Mouse (Mus musculus): ENCODE results near the gene Mars.
"Not testable (repeated sequence)": the region's sequence is repeated elsewhere in the genome, so short reads cannot be mapped to it uniquely, and the experiment has no call there.

Mars gene

GRCm38 (mm10) chr10:127337536-127338099, 26.0 kb upstream of the Mars start:
- no peak for DNase-seq (ENCODE audit: low spot score in 2 of 2)

- no peak for DNase-seq (ENCODE audit: low spot score in 2 of 2)
Measured at GRCm38 (mm10) chr10:127336952-127337351, 25.4 kb upstream of the Mars start.

- DNase-seq (ENCODE audit: low spot score in 2 of 2): no peak
Measured at GRCm38 (mm10) chr10:127335271-127335670, 23.7 kb upstream of the Mars start.

GRCm38 (mm10) chr10:127333152-127333551, 21.6 kb upstream of the Mars start:
- DNase-seq (ENCODE audit: low spot score in 2 of 2): no peak

GRCm38 (mm10) chr10:127332211-127332874, 20.8 kb upstream of the Mars start:
- DNase-seq (ENCODE audit: low spot score in 2 of 2): no peak

GRCm38 (mm10) chr10:127330212-127330611, 18.6 kb upstream of the Mars start:
- DNase-seq (ENCODE audit: low spot score in 2 of 2): no peak

- no peak for DNase-seq (ENCODE audit: low spot score in 2 of 2)
Measured at GRCm38 (mm10) chr10:127327461-127328145, 16.0 kb upstream of the Mars start.

- DNase-seq (ENCODE audit: low spot score in 2 of 2): no peak
Measured at GRCm38 (mm10) chr10:127326828-127327227, 15.2 kb upstream of the Mars start.

GRCm38 (mm10) chr10:127326017-127326801, 14.6 kb upstream of the Mars start:
- no peak for DNase-seq (ENCODE audit: low spot score in 2 of 2)

GRCm38 (mm10) chr10:127325454-127326016, 13.9 kb upstream of the Mars start:
- DNase-seq (ENCODE audit: low spot score in 2 of 2): no peak

- no peak for DNase-seq (ENCODE audit: low spot score in 2 of 2)
Measured at GRCm38 (mm10) chr10:127324495-127324894, 12.9 kb upstream of the Mars start.

GRCm38 (mm10) chr10:127323131-127323855, 11.7 kb upstream of the Mars start:
- DNase-seq (ENCODE audit: low spot score in 2 of 2): no peak

- no peak for DNase-seq (ENCODE audit: low spot score in 2 of 2)
Measured at GRCm38 (mm10) chr10:127322669-127323068, 11.1 kb upstream of the Mars start.

GRCm38 (mm10) chr10:127322178-127322577, 10.6 kb upstream of the Mars start:
- no peak for DNase-seq (ENCODE audit: low spot score in 2 of 2)

GRCm38 (mm10) chr10:127321621-127322020, 10.0 kb upstream of the Mars start, which contains the start of gene Arhgap9:
Arhgap9 (plus strand) TSS chr10:127321964.
- no peak for DNase-seq (ENCODE audit: low spot score in 2 of 2)

GRCm38 (mm10) chr10:127319969-127320368, 8.4 kb upstream of the Mars start:
- DNase-seq (ENCODE audit: low spot score in 2 of 2): no peak

- no peak for DNase-seq (ENCODE audit: low spot score in 2 of 2)
Measured at GRCm38 (mm10) chr10:127318009-127318408, 6.4 kb upstream of the Mars start.

- DNase-seq (ENCODE audit: low spot score in 2 of 2): no peak
Measured at GRCm38 (mm10) chr10:127317277-127317676, 5.7 kb upstream of the Mars start.

- DNase-seq (ENCODE audit: low spot score in 2 of 2): not testable (repeated sequence)
Measured at GRCm38 (mm10) chr10:127314950-127315349, 3.4 kb upstream of the Mars start.

- DNase-seq (ENCODE audit: low spot score in 2 of 2): not testable (repeated sequence)
Measured at GRCm38 (mm10) chr10:127313516-127313915, 1.9 kb upstream of the Mars start.

- DNase-seq (ENCODE audit: low spot score in 2 of 2): no peak
Measured at GRCm38 (mm10) chr10:127312858-127313257, 1.3 kb upstream of the Mars start.

All from frontal cortex, postnatal 10 days (tissue).